Mouse (Mus musculus): ENCODE measurements around the gene Tle3. TPM values are rescaled to one million over a fixed set of nuclear protein-coding genes. Genes with fewer than 3 reads are reported as not detected.

Gene Tle3
- polyA plus RNA-seq, 1 experiment from 2014 or later, result 56.3 TPM

- Histone ChIP-seq H3K36me3 (peaks cover 56% of the 10 kb centered on the region), H3K27me3 (peaks cover 11% of the 10 kb centered on the region), H3K4me1 (peaks cover 75% of the 10 kb centered on the region), H3K9me3 (replicated peaks) (no peaks in the 10 kb centered on the region), H3K27ac (peak overlapping the region; percentile 88), H3K9ac (0 out of 2 replicates have a peak overlapping the region, but pooled peaks have one; percentile 5), H3K4me3 (no peak overlapping the region), H3K4me2 (replicated peaks) (no peak overlapping the region)
- WGBS, result 62% methylated on average over 16 of the region's 16 CpGs
- ATAC-seq (ENCODE audit: low FRiP score), result peak; percentile 2; the same call in 1 of the 2 replicates
Observed at GRCm38 (mm10) chr9:61403866-61404614, 31.9 kb downstream of the Tle3 start.

- Histone ChIP-seq H3K4me2 (replicated peaks) (peak overlapping the region; percentile 38), H3K4me3 (0 out of 2 replicates have a peak overlapping the region, but pooled peaks have one; percentile 8), H3K36me3 (peaks cover 56% of the 10 kb centered on the region), H3K4me1 (peaks cover 75% of the 10 kb centered on the region), H3K9me3 (replicated peaks) (no peaks in the 10 kb centered on the region), H3K9ac (0 out of 2 replicates have a peak overlapping the region, but pooled peaks have one; percentile 5), H3K27me3 (peaks cover 8% of the 10 kb centered on the region), H3K27ac (peak overlapping the region; percentile 88)
- peak; percentile 35 for ATAC-seq (ENCODE audit: low FRiP score)
- 30% methylated on average over 3 of the region's 3 CpGs for WGBS
Observed at GRCm38 (mm10) chr9:61404615-61404980, 32.4 kb downstream of the Tle3 start.

GRCm38 (mm10) chr9:61404998-61405621, 32.9 kb downstream of the Tle3 start:
- ATAC-seq (ENCODE audit: low FRiP score), result peak; percentile 88
- peaks cover 57% of the 10 kb centered on the region for H3K36me3 ChIP-seq
- no peaks in the 10 kb centered on the region for H3K9me3 ChIP-seq (replicated peaks)
- H3K27ac ChIP-seq, result peak overlapping the region; percentile 88
- peaks cover 4% of the 10 kb centered on the region for H3K27me3 ChIP-seq
- 8% methylated on average over 19 of the region's 19 CpGs for WGBS
- 0 out of 2 replicates have a peak overlapping the region, but pooled peaks have one; percentile 5 for H3K9ac ChIP-seq
- peaks cover 72% of the 10 kb centered on the region for H3K4me1 ChIP-seq
- H3K4me2 ChIP-seq (replicated peaks), result peak overlapping the region; percentile 38
- H3K4me3 ChIP-seq, result 0 out of 2 replicates have a peak overlapping the region, but pooled peaks have one; percentile 8

GRCm38 (mm10) chr9:61406343-61406742, 34.2 kb downstream of the Tle3 start:
- Histone ChIP-seq H3K9ac (no peak overlapping the region), H3K9me3 (replicated peaks) (no peaks in the 10 kb centered on the region), H3K27me3 (peaks cover 2% of the 10 kb centered on the region; the same call in 1 of the 2 replicates), H3K36me3 (peaks cover 64% of the 10 kb centered on the region), H3K4me2 (replicated peaks) (no peak overlapping the region), H3K4me1 (peaks cover 60% of the 10 kb centered on the region), H3K27ac (peak overlapping the region; percentile 88), H3K4me3 (no peak overlapping the region)
- ATAC-seq (ENCODE audit: low FRiP score), result no peak
- WGBS, result 79% methylated on average over 1 of the region's 1 CpGs

- H3K36me3 ChIP-seq, result peaks cover 81% of the 10 kb centered on the region
- peaks cover 33% of the 10 kb centered on the region for H3K4me1 ChIP-seq
- no peaks in the 10 kb centered on the region; the same call in 1 of the 2 replicates for H3K27me3 ChIP-seq
- no peak overlapping the region for H3K4me3 ChIP-seq
- H3K4me2 ChIP-seq (replicated peaks), result no peak overlapping the region
- ATAC-seq (ENCODE audit: low FRiP score), result no peak
- H3K27ac ChIP-seq, result no peak overlapping the region
- no peaks in the 10 kb centered on the region for H3K9me3 ChIP-seq (replicated peaks)
- 92% methylated on average over 8 of the region's 8 CpGs for WGBS
- H3K9ac ChIP-seq, result no peak overlapping the region
Observed at GRCm38 (mm10) chr9:61409046-61409445, 36.9 kb downstream of the Tle3 start.

GRCm38 (mm10) chr9:61413665-61414456, 41.7 kb downstream of the Tle3 start:
- Histone ChIP-seq H3K4me1 (peaks cover 3% of the 10 kb centered on the region; the same call in 1 of the 2 replicates), H3K27ac (no peak overlapping the region), H3K27me3 (no peaks in the 10 kb centered on the region), H3K9me3 (replicated peaks) (no peaks in the 10 kb centered on the region), H3K4me3 (no peak overlapping the region), H3K9ac (no peak overlapping the region), H3K4me2 (replicated peaks) (no peak overlapping the region), H3K36me3 (peaks cover 100% of the 10 kb centered on the region)
- 89% methylated on average over 14 of the region's 14 CpGs for WGBS
- no peak for ATAC-seq (ENCODE audit: low FRiP score)

GRCm38 (mm10) chr9:61416571-61416970, 44.4 kb downstream of the Tle3 start:
- Histone ChIP-seq H3K9ac (no peak overlapping the region), H3K9me3 (replicated peaks) (no peaks in the 10 kb centered on the region), H3K4me3 (no peak overlapping the region), H3K36me3 (peaks cover 79% of the 10 kb centered on the region), H3K27me3 (no peaks in the 10 kb centered on the region), H3K4me2 (replicated peaks) (no peak overlapping the region), H3K27ac (peak overlapping the region; percentile 6; the same call in 1 of the 2 replicates), H3K4me1 (peaks cover 3% of the 10 kb centered on the region; the same call in 1 of the 2 replicates)
- 66% methylated on average over 9 of the region's 9 CpGs for WGBS
- no peak for ATAC-seq (ENCODE audit: low FRiP score)

- no peak for ATAC-seq (ENCODE audit: low FRiP score)
- 92% methylated on average over 3 of the region's 3 CpGs for WGBS
- peaks cover 28% of the 10 kb centered on the region for H3K36me3 ChIP-seq
- no peak overlapping the region for H3K4me2 ChIP-seq (replicated peaks)
- H3K27ac ChIP-seq, result no peak overlapping the region
- H3K27me3 ChIP-seq, result 0 out of 2 replicates have a peak, but pooled peaks cover 2% of the 10 kb centered on the region
- H3K9me3 ChIP-seq (replicated peaks), result peaks cover 5% of the 10 kb centered on the region; the same call in 1 of the 2 replicates
- no peak overlapping the region for H3K4me3 ChIP-seq
- peaks cover under 1% of the 10 kb centered on the region; the same call in 1 of the 2 replicates for H3K4me1 ChIP-seq
- no peak overlapping the region for H3K9ac ChIP-seq
Observed at GRCm38 (mm10) chr9:61421626-61422025, 49.5 kb downstream of the Tle3 start.

GRCm38 (mm10) chr9:61424245-61424644, 52.1 kb downstream of the Tle3 start:
- 85% methylated on average over 3 of the region's 3 CpGs for WGBS

GRCm38 (mm10) chr9:61426493-61426892, 54.3 kb downstream of the Tle3 start:
- 76% methylated on average over 7 of the region's 7 CpGs for WGBS
- H3K9me3 ChIP-seq (replicated peaks), result peaks cover 5% of the 10 kb centered on the region; the same call in 1 of the 2 replicates
- H3K27me3 ChIP-seq, result peaks cover 13% of the 10 kb centered on the region

More at GRCm38 (mm10) chr9:61424245-61424644, 52.1 kb downstream of the Tle3 start:
- Histone ChIP-seq H3K27ac (no peak overlapping the region), H3K9ac (no peak overlapping the region), H3K9me3 (replicated peaks) (peaks cover 5% of the 10 kb centered on the region; the same call in 1 of the 2 replicates), H3K36me3 (peaks cover 2% of the 10 kb centered on the region), H3K27me3 (peaks cover 13% of the 10 kb centered on the region), H3K4me1 (no peaks in the 10 kb centered on the region), H3K4me2 (replicated peaks) (no peak overlapping the region), H3K4me3 (no peak overlapping the region)
- no peak for ATAC-seq (ENCODE audit: low FRiP score)

GRCm38 (mm10) chr9:61427051-61427450, 54.9 kb downstream of the Tle3 start:
- no peak overlapping the region for H3K4me3 ChIP-seq
- no peaks in the 10 kb centered on the region for H3K36me3 ChIP-seq
- H3K27ac ChIP-seq, result no peak overlapping the region
- ATAC-seq (ENCODE audit: low FRiP score), result no peak
- H3K4me1 ChIP-seq, result no peaks in the 10 kb centered on the region
- 0 out of 2 replicates have a peak, but pooled peaks cover under 1% of the 10 kb centered on the region for H3K9me3 ChIP-seq (replicated peaks)
- WGBS, result 86% methylated on average over 6 of the region's 6 CpGs
- no peak overlapping the region for H3K4me2 ChIP-seq (replicated peaks)
- peaks cover 13% of the 10 kb centered on the region for H3K27me3 ChIP-seq
- no peak overlapping the region for H3K9ac ChIP-seq

More at GRCm38 (mm10) chr9:61426493-61426892, 54.3 kb downstream of the Tle3 start:
- no peak for ATAC-seq (ENCODE audit: low FRiP score)
- no peak overlapping the region for H3K4me2 ChIP-seq (replicated peaks)
- no peaks in the 10 kb centered on the region for H3K4me1 ChIP-seq
- no peak overlapping the region for H3K4me3 ChIP-seq
- H3K9ac ChIP-seq, result no peak overlapping the region
- H3K36me3 ChIP-seq, result no peaks in the 10 kb centered on the region
- no peak overlapping the region for H3K27ac ChIP-seq
